Mouse (Mus musculus): ENCODE measurements around the gene Pbx4. TPM values are rescaled to one million over a fixed set of nuclear protein-coding genes. Genes with fewer than 3 reads are reported as not detected.

Gene Pbx4
- total RNA-seq, 2 experiments from 2014 or later: not detected

DNA sequence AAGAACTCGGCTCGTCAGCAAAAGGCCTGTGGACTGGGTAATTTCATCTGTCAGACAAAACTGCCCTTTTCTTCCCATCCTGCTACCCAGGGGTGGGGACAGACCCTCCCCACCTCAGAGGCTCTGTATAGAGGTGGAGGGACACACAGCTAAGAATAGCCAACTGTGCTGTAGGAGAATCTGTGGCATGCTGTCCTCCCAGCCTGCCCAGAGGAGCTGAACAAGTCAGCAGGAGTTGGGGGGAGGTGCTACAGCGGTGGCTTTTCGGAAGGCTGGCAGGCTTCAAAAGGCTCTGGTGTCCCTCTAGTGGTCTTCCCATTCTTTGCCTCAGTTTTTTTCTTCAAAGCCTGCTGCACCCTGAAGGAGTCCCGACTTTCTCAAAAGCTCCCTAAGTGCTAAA lies 83.5 kb downstream of the Pbx4 start:
- Histone ChIP-seq H3K27ac (peak overlapping the region; percentile 75), H3K4me3 (no peak overlapping the region)
- TF ChIP-seq CTCF (IDR thresholded peaks at IDR 0.05): peak; percentile 56
- intact Hi-C loops (cut with DNase I): loop anchor here (1.0 to 10.0 kb wide), 2 partner anchors 41 to 319 kb away; partner anchors contain the start of genes Armc6 and Sugp2
- peak; percentile 70 for DNase-seq

DNA sequence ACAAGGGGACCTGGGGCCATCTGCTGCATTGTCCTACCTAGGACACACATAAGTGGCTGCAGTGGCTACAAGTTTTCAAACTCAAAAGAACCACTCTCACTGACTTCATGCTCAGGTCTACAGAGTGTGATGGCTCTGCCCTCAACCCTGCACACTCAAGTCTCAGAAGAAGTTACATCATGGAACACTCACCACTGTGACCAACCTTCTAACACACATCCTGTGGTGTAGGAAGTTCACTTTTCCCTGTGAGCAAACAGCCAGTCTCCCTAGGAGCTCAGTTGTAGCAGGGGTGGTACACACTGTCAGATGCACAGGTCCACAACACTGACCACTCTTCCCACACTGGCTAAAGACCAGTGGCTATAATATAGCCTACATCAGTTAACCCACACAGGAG lies 86.2 kb downstream of the Pbx4 start:
- DNase-seq: no peak
- H3K27ac ChIP-seq: no peak overlapping the region
- intact Hi-C loops (cut with DNase I): loop anchor here (1.0 to 10.0 kb wide), 2 partner anchors 83 to 316 kb away; partner anchors contain the start of genes Armc6 and Sugp2
- H3K4me3 ChIP-seq: no peak overlapping the region
- TF ChIP-seq CTCF (IDR thresholded peaks at IDR 0.05): no peak

- peak; percentile 66 for DNase-seq
- intact Hi-C loops (cut with DNase I): loop anchor here (10.0 kb wide), 1 partner anchor 316 kb away; the partner anchor contains the start of genes Armc6 and Sugp2
- Histone ChIP-seq H3K4me3 (no peak overlapping the region), H3K27ac (peak overlapping the region; percentile 51)
- TF ChIP-seq CTCF (IDR thresholded peaks at IDR 0.05): peak; percentile 92
Measured at GRCm38 (mm10) chr8:69919010-69919409, 86.7 kb downstream of the Pbx4 start.

DNA sequence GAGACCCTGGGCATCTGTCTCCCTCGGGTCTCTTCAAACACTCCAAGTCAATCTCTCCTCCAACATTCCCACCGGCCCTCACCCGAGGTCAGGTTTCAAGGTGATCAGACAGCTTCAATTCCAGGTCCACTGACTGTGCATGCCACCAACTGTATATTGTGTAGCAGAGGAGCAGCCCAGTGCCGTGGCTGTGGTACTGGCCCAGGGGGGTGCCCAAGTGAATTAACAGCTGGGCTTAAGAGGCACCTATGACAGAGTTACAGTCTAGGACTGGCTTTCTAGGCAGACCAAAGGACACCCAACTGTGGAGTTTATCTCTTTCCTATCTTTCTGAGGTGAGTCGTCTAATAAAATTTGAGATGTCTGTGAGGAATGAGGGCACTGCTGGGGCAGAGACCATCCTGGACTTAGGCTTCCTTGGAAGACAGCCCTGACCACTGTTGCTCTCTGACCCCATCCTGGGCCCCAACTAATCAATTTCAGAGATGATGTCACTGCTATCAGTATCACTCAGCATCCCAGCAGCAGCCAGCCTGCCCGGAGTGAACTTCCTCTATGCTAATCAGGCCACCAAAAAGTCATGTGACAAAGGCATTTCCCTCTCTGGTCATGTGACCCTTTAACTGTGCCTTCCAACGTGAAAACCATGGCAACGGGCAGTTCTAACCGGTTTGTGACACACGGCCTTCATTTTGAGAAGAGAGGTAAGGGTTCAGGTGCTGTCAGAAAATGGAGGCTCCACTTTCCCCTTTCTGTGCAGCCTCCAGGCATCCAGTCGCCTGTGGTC lies 87.8 kb downstream of the Pbx4 start:
- no peak for DNase-seq
- no peak for TF ChIP-seq CTCF (IDR thresholded peaks at IDR 0.05)
- intact Hi-C loops (cut with DNase I): loop anchor here (5.0 to 10.0 kb wide), 2 partner anchors 252 to 315 kb away; partner anchors contain the start of genes Armc6, Sugp2 and Tmem161a
- Histone ChIP-seq H3K4me3 (peak overlapping the region; percentile 19), H3K27ac (peak overlapping the region; percentile 62)

- TF ChIP-seq CTCF (IDR thresholded peaks at IDR 0.05): no peak
- no peak for DNase-seq
- H3K27ac ChIP-seq: peak overlapping the region; percentile 62; the same call in 1 of the 2 replicates
- no peak overlapping the region for H3K4me3 ChIP-seq
- intact Hi-C loops (cut with DNase I): loop anchor here (5.0 kb wide), 1 partner anchor 251 kb away; the partner anchor contains the start of gene Tmem161a
Measured at GRCm38 (mm10) chr8:69921141-69921540, 88.8 kb downstream of the Pbx4 start.

Other genes with a start within 250 kb of the Pbx4 start
- 1 to 10 TPM; 5.7 to 6.2 TPM for gene Zfp868, start 206.9 kb upstream of the Pbx4 start, total RNA-seq (2021)
- under 1 TPM; 0.74 to 0.75 TPM for gene Zfp964, start 178.0 kb upstream of the Pbx4 start, total RNA-seq (2021)
- gene Zfp869, start 121.8 kb upstream of the Pbx4 start, total RNA-seq (2021): 10 to 100 TPM; 15.0 to 15.9 TPM
- 1 to 10 TPM; 3.4 to 4.1 TPM for gene Zfp963, start 82.5 kb upstream of the Pbx4 start, total RNA-seq (2021)
- gene Gm20422, start 57.6 kb upstream of the Pbx4 start, total RNA-seq (2021): 1 to 10 TPM; 2.4 to 3.0 TPM
- 10 to 100 TPM in 1 of 2 experiments, 1 to 10 TPM in 1; 9.9 to 10.4 TPM for gene Atp13a1, start 41.3 kb upstream of the Pbx4 start, total RNA-seq (2021)
- 10 to 100 TPM; 15.6 to 17.1 TPM for gene Zfp866, start 41.3 kb upstream of the Pbx4 start, total RNA-seq (2021)
- 1 to 10 TPM; 3.8 to 5.3 TPM for gene Gmip, start 23.8 kb upstream of the Pbx4 start, total RNA-seq (2021)
- under 1 TPM in 1 of 2 experiments, not detected in 1; 0.14 TPM for gene Lpar2, start 10.1 kb upstream of the Pbx4 start, total RNA-seq (2021)
- gene Cilp2, start 55.2 kb downstream of the Pbx4 start, total RNA-seq (2021): 10 to 100 TPM in 1 of 2 experiments, 1 to 10 TPM in 1; 3.5 to 18.9 TPM
- gene Tssk6, start 69.7 kb downstream of the Pbx4 start, total RNA-seq (2021): not detected
- gene Ndufa13, start 70.1 kb downstream of the Pbx4 start, total RNA-seq (2021): 100 to 1,000 TPM; 312 to 399 TPM
- 10 to 100 TPM in 1 of 2 experiments, 1 to 10 TPM in 1; 9.5 to 14.5 TPM for gene Yjefn3, start 70.2 kb downstream of the Pbx4 start, total RNA-seq (2021)
- gene Gatad2a, start 163.9 kb downstream of the Pbx4 start, total RNA-seq (2021): 10 to 100 TPM; 26.5 to 32.6 TPM
- 10 to 100 TPM; 24.8 to 31.0 TPM for gene Mau2, start 210.2 kb downstream of the Pbx4 start, total RNA-seq (2021)
- gene Sugp1, start 210.3 kb downstream of the Pbx4 start, total RNA-seq (2021): 10 to 100 TPM; 16.8 to 21.0 TPM
- 1 to 10 TPM in 1 of 2 experiments, under 1 TPM in 1; 0.33 to 1.0 TPM for gene Tm6sf2, start 240.4 kb downstream of the Pbx4 start, total RNA-seq (2021)